Mouse (Mus musculus) hindbrain, embryonic 13.5 days (tissue): Measurements from ENCODE around the gene Map4. TPM values are rescaled to one million over a fixed set of nuclear protein-coding genes. Genes with fewer than 3 reads are reported as not detected.
"Not testable (repeated sequence)": the region's sequence is repeated elsewhere in the genome, so short reads cannot be mapped to it uniquely, and the experiment has no call there.

ENCODE experiments used
- ATAC-seq: fragments of 200-750 bp; cut with Nextera tagmentation; 2 replicates; pipeline ENCODE4 v1.8.0; 2017; ENCODE audit warnings: moderate TSS enrichment; ENCODE audit not compliant: low FRiP score
- H3K27ac ChIP-seq: fragments of 300-500 bp; sonication (generic); 2 replicates; pipeline ENCODE4 v1.5.1; 2015; ENCODE audit warnings: inconsistent platforms, mild to moderate bottlenecking, moderate library complexity
- H3K27me3 ChIP-seq: fragments of 300-500 bp; sonication (generic); 2 replicates; pipeline ENCODE4 v1.6.1; 2015; ENCODE audit warnings: mild to moderate bottlenecking, inconsistent platforms
- H3K36me3 ChIP-seq: fragments of 300-500 bp; sonication (generic); 2 replicates; pipeline ENCODE4 v1.6.1; 2015; ENCODE audit warnings: mild to moderate bottlenecking, inconsistent platforms
- H3K4me1 ChIP-seq: fragments of 300-500 bp; sonication (generic); replicated peaks from 2 replicates; pipeline ENCODE4 v1.6.1; 2015; ENCODE audit warnings: inconsistent platforms
- H3K4me2 ChIP-seq: fragments of 300-500 bp; sonication (generic); 2 replicates; pipeline ENCODE4 v1.6.1; 2015; ENCODE audit warnings: inconsistent platforms, mild to moderate bottlenecking, moderate library complexity
- H3K4me3 ChIP-seq: fragments of 300-500 bp; sonication (generic); 2 replicates; pipeline ENCODE4 v1.5.1; 2015; ENCODE audit warnings: mild to moderate bottlenecking, inconsistent platforms
- H3K9ac ChIP-seq: fragments of 300-500 bp; sonication (generic); 2 replicates; pipeline ENCODE4 v1.6.1; 2015; ENCODE audit warnings: mild to moderate bottlenecking, inconsistent platforms
- H3K9me3 ChIP-seq: fragments of 300-500 bp; sonication (generic); 2 replicates; pipeline ENCODE4 v1.6.1; 2016; ENCODE audit warnings: inconsistent platforms
- WGBS: fragments of 180-500 bp; shearing (Covaris S2); methylation state at CpG from one replicate; pipeline ENCODE4 v1.1.7; 2015; 5-methylcytosine and 5-hydroxymethylcytosine counted together
- polyA plus RNA-seq: library from polyadenylated mRNA; unstranded; fragments of >200 nt; fragmentation: Nextera tagmentation; extraction: Ambion mirVana; gene quantifications from 2 replicates; pipeline ENCODE4 v1.2.1, GENCODE M21; 2015

The Map4 gene
- polyA plus RNA-seq, 1 experiment from 2014 or later: 156 TPM

DNA sequence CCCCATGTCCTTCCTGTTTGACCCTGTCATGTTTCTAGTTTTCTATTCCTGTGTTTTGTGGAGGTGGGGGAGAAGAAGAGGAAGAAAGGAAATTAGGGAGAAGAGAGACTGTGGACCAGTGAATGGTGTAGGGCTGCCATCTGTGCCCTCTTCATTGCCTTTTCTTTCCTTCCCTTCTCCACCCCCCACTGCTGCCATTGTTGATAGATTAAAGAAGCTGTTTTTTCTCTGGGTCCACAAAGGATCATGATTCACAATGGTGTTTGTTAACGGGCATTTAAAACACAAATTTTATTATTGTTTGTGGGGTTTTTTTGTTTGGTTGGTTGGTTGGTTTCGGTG, 122.8 kb downstream of the Map4 start:
- peak overlapping the region; percentile 97 for H3K27ac ChIP-seq
- H3K9me3 ChIP-seq: no peaks in the 10 kb centered on the region
- H3K4me1 ChIP-seq: peaks cover 72% of the 10 kb centered on the region
- no peaks in the 10 kb centered on the region for H3K27me3 ChIP-seq
- peak overlapping the region; percentile 81 for H3K9ac ChIP-seq
- 6% methylated on average over 2 of the region's 2 CpGs for WGBS
- peak; percentile 53 for ATAC-seq
- H3K4me3 ChIP-seq: peak overlapping the region; percentile 48
- peak overlapping the region; percentile 79 for H3K4me2 ChIP-seq
- no peaks in the 10 kb centered on the region for H3K36me3 ChIP-seq

DNA sequence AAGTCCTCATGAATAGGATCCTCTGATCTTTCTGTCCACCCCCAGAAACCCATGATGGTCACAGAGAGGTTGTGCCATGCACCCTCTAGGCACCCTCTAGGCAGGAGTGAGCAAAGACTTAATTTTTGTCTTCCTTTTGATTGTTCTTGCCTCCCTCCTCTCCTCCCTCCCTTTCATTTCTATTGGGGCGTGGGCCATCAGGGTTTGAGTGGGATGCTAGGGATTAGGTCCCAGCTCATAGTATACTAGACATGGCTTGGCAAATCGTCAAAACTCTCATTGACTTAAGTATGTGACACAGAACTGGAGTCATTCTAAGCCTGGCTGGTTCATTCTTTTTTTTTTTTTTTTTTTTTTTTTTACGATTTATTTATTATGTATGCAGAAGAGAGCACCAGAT, 123.5 kb downstream of the Map4 start:
- no peaks in the 10 kb centered on the region for H3K27me3 ChIP-seq
- H3K9me3 ChIP-seq: no peaks in the 10 kb centered on the region
- 45% methylated on average over 3 of the region's 3 CpGs for WGBS
- peak overlapping the region; percentile 48 for H3K4me3 ChIP-seq
- H3K9ac ChIP-seq: peak overlapping the region; percentile 81
- peaks cover 72% of the 10 kb centered on the region for H3K4me1 ChIP-seq
- H3K4me2 ChIP-seq: peak overlapping the region; percentile 79
- no peak for ATAC-seq
- no peaks in the 10 kb centered on the region for H3K36me3 ChIP-seq
- peak overlapping the region; percentile 97 for H3K27ac ChIP-seq

DNA sequence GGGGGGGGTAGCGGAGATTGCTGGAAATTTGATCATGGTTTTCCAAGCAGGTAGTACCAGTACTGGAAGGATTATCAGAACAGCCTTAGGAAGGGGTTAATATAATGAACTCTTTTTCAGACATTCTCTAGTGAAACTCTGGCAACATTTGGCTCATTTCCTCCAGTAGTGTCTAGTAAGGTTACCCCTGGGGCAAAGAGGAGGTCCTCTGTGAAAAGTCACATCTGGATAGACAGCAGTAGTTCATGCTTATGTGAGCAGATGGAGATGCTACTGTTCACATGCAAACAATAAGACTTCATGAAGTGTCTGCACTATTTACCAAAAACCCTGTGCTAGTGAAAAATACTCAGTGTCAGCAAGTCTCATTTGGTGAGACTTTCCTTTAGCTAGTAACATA, 125.9 kb downstream of the Map4 start:
- no peak for ATAC-seq
- Histone ChIP-seq H3K27me3 (no peaks in the 10 kb centered on the region), H3K4me2 (peak overlapping the region; percentile 20), H3K4me1 (peaks cover 59% of the 10 kb centered on the region), H3K27ac (no peak overlapping the region), H3K9me3 (no peaks in the 10 kb centered on the region), H3K9ac (no peak overlapping the region), H3K36me3 (no peaks in the 10 kb centered on the region), H3K4me3 (no peak overlapping the region)
- 92% methylated on average over 1 of the region's 1 CpGs for WGBS

DNA sequence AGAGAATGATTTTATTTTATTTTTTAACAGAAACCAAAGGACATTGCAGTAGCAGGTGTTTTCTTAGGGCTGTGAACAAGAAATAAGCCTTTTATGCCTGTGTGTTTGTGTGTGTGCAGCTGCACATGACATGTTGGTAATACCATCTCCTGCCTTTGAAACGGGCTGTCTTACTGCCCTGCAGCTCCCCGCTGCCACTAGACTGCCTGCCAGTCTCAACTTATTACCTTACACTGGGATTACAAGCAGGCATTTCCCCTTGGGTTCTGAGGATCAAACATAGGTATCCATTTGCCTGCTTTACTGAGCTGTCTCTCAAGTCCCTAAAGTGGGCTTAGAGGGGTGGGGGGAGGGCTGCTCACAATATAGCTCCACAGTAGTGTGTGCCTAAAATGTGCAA, 129.5 kb downstream of the Map4 start:
- H3K36me3 ChIP-seq: peaks cover 19% of the 10 kb centered on the region
- H3K4me2 ChIP-seq: no peak overlapping the region
- H3K4me1 ChIP-seq: peaks cover 26% of the 10 kb centered on the region
- no peaks in the 10 kb centered on the region for H3K27me3 ChIP-seq
- H3K27ac ChIP-seq: no peak overlapping the region
- H3K9ac ChIP-seq: no peak overlapping the region
- no peaks in the 10 kb centered on the region for H3K9me3 ChIP-seq
- WGBS: 64% methylated on average over 2 of the region's 2 CpGs
- no peak for ATAC-seq
- no peak overlapping the region for H3K4me3 ChIP-seq

DNA sequence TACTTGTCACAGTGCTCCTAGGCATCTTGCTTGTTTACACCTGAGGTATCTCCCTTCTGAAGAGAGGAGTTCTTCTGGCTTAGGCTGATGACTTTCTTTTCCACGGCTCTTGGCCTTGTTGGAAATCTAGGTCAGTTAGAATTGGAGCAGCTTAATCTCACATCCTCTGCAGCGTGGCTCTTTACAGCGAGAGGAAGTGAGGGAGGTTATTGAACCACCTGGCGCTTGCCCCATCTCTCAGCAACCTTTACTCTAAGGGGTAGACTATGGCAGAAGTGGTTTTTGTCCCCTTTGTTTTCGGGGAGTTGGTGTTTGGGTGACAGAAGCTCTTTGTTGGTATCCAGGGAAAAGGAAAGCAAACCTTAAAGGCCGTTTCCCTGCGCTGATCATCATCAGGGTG, 131.1 kb downstream of the Map4 start:
- Histone ChIP-seq H3K4me2 (no peak overlapping the region), H3K27me3 (no peaks in the 10 kb centered on the region), H3K36me3 (peaks cover 35% of the 10 kb centered on the region), H3K9me3 (no peaks in the 10 kb centered on the region), H3K4me1 (peaks cover 13% of the 10 kb centered on the region), H3K9ac (no peak overlapping the region), H3K27ac (no peak overlapping the region), H3K4me3 (no peak overlapping the region)
- WGBS: 82% methylated on average over 7 of the region's 7 CpGs
- no peak for ATAC-seq

DNA sequence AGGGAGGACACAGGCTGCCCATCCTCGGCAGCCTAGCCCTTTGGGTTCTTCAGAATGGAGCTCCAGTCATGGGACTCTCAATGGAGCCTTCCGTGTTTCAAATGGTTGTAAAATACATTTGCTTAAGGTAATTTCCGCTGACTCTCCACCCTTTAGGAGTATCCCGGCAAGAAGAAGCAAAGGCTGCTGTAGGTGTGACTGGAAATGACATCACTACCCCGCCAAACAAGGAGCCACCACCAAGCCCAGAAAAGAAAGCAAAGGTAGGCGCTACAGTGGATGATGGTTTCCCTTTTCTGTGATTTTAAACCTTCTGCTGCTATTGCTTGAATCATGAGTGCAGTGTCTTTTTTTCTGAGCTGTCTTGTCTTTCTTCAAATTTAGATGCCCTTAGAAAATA, 131.6 kb downstream of the Map4 start:
- H3K36me3 ChIP-seq: peaks cover 40% of the 10 kb centered on the region
- H3K9me3 ChIP-seq: no peaks in the 10 kb centered on the region
- H3K4me3 ChIP-seq: no peak overlapping the region
- peaks cover 9% of the 10 kb centered on the region for H3K4me1 ChIP-seq
- H3K27ac ChIP-seq: no peak overlapping the region
- H3K9ac ChIP-seq: no peak overlapping the region
- H3K4me2 ChIP-seq: no peak overlapping the region
- no peak for ATAC-seq
- H3K27me3 ChIP-seq: no peaks in the 10 kb centered on the region
- WGBS: 90% methylated on average over 6 of the region's 6 CpGs

DNA sequence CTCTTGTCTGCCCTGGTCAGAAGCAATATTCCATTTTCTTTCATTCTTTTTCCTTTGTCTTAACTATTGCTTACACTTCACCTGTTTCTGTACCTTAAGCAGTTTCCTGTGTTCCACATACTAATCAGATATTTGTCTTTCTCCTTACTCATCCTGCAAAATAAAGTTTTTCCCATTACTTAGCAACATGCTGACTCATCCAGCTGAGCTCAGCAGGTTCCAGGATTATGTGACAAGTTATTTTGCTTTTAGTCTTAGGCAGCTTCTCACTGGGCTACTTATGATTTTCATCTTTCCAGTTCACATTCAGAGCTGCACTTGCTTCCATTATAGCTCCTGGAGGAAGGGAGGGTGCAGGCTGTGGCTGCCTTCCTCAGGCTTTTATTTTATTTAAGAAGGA, 133.4 kb downstream of the Map4 start:
- no peak overlapping the region for H3K27ac ChIP-seq
- H3K27me3 ChIP-seq: no peaks in the 10 kb centered on the region
- ATAC-seq: no peak
- no peak overlapping the region for H3K4me2 ChIP-seq
- H3K9me3 ChIP-seq: no peaks in the 10 kb centered on the region
- H3K9ac ChIP-seq: no peak overlapping the region
- no peak overlapping the region for H3K4me3 ChIP-seq
- H3K4me1 ChIP-seq: peaks cover 3% of the 10 kb centered on the region; the same call in 1 of the 2 replicates
- peaks cover 58% of the 10 kb centered on the region for H3K36me3 ChIP-seq

DNA sequence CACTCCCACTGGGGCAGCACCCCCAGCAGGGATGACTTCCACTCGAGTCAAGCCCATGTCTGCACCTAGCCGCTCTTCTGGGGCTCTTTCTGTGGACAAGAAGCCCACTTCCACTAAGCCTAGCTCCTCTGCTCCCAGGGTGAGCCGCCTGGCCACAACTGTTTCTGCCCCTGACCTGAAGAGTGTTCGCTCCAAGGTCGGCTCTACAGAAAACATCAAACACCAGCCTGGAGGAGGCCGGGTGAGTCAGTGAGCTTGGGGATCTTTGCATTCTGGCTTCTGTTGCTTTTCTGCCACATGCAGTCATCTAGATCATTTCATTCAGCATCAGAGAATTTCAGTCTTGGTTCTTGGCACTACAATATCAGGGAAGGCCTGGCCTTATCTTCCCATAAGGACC, 137.5 kb downstream of the Map4 start:
- ATAC-seq: no peak
- Histone ChIP-seq H3K27ac (no peak overlapping the region), H3K4me3 (no peak overlapping the region), H3K36me3 (peaks cover 96% of the 10 kb centered on the region), H3K4me2 (no peak overlapping the region), H3K27me3 (no peaks in the 10 kb centered on the region), H3K9me3 (no peaks in the 10 kb centered on the region), H3K9ac (no peak overlapping the region), H3K4me1 (no peaks in the 10 kb centered on the region)
- 87% methylated on average over 6 of the region's 6 CpGs for WGBS

DNA sequence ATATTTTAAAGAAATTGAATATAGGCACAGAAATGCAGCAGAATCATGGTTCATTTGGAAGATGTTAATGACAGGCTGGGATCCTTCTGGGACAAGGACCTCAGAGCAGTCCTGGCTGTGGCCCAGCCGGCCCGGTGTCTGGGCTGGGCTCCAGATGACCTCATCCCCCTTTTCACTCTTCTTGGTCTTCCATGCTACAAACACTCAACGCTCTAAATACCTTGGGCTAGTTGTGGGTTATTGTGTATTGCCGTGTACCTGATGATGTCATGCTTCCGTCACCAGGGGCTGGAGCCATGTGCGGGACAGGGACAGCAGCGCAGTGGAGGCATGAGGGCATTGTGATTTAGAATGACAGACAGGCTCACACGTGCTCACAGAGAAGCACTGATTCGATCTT, 139.1 kb downstream of the Map4 start:
- WGBS: 81% methylated on average over 9 of the region's 9 CpGs
- Histone ChIP-seq H3K9ac (no peak overlapping the region), H3K27ac (peak overlapping the region; percentile 6; the same call in 1 of the 2 replicates), H3K36me3 (peaks cover 99% of the 10 kb centered on the region), H3K4me3 (no peak overlapping the region), H3K27me3 (no peaks in the 10 kb centered on the region), H3K4me2 (no peak overlapping the region), H3K4me1 (no peaks in the 10 kb centered on the region), H3K9me3 (no peaks in the 10 kb centered on the region)
- ATAC-seq: no peak

DNA sequence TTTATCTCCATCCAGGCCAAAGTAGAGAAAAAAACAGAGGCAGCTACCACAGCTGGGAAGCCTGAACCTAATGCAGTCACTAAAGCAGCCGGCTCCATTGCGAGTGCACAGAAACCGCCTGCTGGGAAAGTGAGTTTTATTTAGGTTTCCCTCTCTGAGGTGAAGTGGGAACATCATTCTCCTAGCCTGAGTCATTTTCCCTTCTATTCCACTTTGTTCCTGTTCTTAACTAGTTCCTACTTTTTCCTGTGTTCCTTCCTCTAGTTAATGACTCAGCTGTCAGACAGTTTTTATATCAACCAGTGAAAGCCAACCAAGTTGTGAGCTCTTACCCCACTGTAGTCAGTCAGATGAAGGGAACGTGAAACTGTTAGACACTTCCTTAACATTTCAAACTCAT, 139.8 kb downstream of the Map4 start:
- H3K9ac ChIP-seq: no peak overlapping the region
- WGBS: 95% methylated on average over 4 of the region's 4 CpGs
- H3K4me2 ChIP-seq: no peak overlapping the region
- no peaks in the 10 kb centered on the region for H3K27me3 ChIP-seq
- no peak for ATAC-seq
- H3K4me3 ChIP-seq: no peak overlapping the region
- no peaks in the 10 kb centered on the region for H3K9me3 ChIP-seq
- H3K36me3 ChIP-seq: peaks cover 95% of the 10 kb centered on the region
- H3K4me1 ChIP-seq: no peaks in the 10 kb centered on the region
- H3K27ac ChIP-seq: no peak overlapping the region

DNA sequence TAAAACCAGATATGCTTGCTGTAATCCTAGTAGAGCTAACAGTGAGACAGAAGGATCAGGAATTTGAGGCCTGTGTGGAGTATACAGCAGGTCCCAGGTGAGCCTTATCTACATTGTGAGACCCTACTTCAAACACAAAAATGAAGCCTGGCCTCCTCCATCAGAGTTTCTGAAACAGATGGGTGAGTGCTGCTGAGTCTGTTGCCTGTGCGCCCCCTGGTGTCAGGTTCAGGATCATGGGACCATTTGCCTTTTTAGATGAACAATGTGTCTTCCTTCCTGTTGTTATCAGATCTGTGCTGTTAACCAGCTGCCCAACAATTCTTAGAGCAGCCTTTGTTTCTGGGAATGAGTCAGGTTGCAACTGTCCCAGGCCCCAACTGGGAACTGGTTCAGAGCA, 140.6 kb downstream of the Map4 start:
- WGBS: 0% methylated on average over 1 of the region's 1 CpGs
- Histone ChIP-seq H3K27me3 (no peaks in the 10 kb centered on the region), H3K4me3 (no peak overlapping the region), H3K4me2 (no peak overlapping the region), H3K9ac (no peak overlapping the region), H3K36me3 (peaks cover 92% of the 10 kb centered on the region), H3K9me3 (no peaks in the 10 kb centered on the region), H3K4me1 (no peaks in the 10 kb centered on the region), H3K27ac (no peak overlapping the region)
- no peak for ATAC-seq

DNA sequence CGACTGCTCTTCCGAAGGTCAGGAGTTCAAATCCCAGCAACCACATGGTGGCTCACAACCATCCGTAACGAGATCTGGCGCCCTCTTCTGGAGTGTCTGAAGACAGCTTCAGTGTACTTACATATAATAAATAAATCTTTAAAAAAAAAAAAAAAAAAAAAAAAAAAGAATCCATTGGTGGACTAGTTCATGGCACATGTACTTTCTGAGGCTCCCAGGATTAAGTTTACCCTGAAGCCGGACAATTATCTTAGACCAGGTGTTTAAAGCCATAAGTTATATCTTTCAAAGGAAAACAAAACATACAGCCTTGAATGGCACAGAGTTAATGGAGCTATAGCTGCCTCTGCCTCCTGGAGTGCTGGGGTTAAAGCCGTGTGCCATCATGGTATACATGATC, 145.2 kb downstream of the Map4 start:
- H3K4me1 ChIP-seq, ATAC-seq, H3K4me2 ChIP-seq, H3K9me3 ChIP-seq, H3K27me3 ChIP-seq, H3K27ac ChIP-seq, H3K4me3 ChIP-seq, H3K9ac ChIP-seq: not testable (repeated sequence)
- WGBS: 71% methylated on average over 6 of the region's 7 CpGs
- peaks cover 90% of the 10 kb centered on the region for H3K36me3 ChIP-seq

DNA sequence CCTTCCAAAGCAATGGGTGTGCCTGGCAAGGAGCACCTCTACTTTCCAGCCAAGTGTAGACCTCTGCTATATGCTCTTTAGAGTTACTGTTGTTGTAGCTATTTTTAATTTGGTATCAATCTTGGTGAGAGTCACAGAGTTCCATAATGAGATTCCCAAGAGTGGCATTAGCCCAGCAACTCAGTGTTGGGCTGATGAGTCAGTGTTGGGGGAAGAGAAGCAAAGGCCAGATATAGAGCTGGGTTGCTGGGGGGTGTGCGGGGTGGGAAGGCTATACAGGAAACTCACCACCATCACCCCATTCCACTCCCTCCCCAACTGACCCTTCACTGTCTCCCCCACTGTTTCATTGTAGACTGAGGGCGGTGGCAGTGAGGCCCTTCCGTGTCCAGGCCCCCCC, 149.8 kb downstream of the Map4 start:
- Histone ChIP-seq H3K9me3 (no peaks in the 10 kb centered on the region), H3K27me3 (no peaks in the 10 kb centered on the region), H3K36me3 (peaks cover 94% of the 10 kb centered on the region), H3K9ac (no peak overlapping the region), H3K4me3 (no peak overlapping the region), H3K4me2 (no peak overlapping the region), H3K4me1 (no peaks in the 10 kb centered on the region), H3K27ac (no peak overlapping the region)
- 76% methylated on average over 3 of the region's 3 CpGs for whole genome bisulfite sequencing
- ATAC-seq: no peak
